Mouse (Mus musculus) natural killer cell, adult 2 months (primary cell): ENCODE measurements around the gene Hsd11b2.

Experiments
- DNase-seq, 2 experiments: peaks; one replicate each; pipeline ENCODE4 v3.0.0; 2022; ENCODE audit warnings: low spot score in 2 of 2

The Hsd11b2 gene

GRCm38 (mm10) chr8:105562863-105563262 is 44.3 kb downstream of the Hsd11b2 start:
- no peak for DNase-seq

- DNase-seq: no peak
These were observed 45.3 kb downstream of the Hsd11b2 start for GRCm38 (mm10) chr8:105563871-105564270.

- DNase-seq: peak in 1 of 2 experiments; percentile 42
These were observed 46.1 kb downstream of the Hsd11b2 start for GRCm38 (mm10) chr8:105564573-105565229.

GRCm38 (mm10) chr8:105565401-105565881 is 46.9 kb downstream of the Hsd11b2 start:
- DNase-seq: no peak

- DNase-seq: peak; percentile 99 to 100
These were observed 47.6 kb downstream of the Hsd11b2 start, which contains the start of gene Atp6v0d1 for GRCm38 (mm10) chr8:105565952-105566702. Gene Atp6v0d1, minus strand, starts transcription at chr8:105566047.

- peak in 1 of 2 experiments; percentile 50 for DNase-seq
These were observed 48.4 kb downstream of the Hsd11b2 start for GRCm38 (mm10) chr8:105566703-105567595.

GRCm38 (mm10) chr8:105571810-105572209 is 53.3 kb downstream of the Hsd11b2 start:
- no peak for DNase-seq

GRCm38 (mm10) chr8:105573427-105573826 is 54.9 kb downstream of the Hsd11b2 start:
- peak; percentile 38 to 52 for DNase-seq
